Mouse (Mus musculus) heart, embryonic 14.5 days (tissue): Measurements from ENCODE around the gene Slc9a3r1. TPM values are rescaled to one million over a fixed set of nuclear protein-coding genes. Genes with fewer than 3 reads are reported as not detected.

Experiments
- ATAC-seq: fragments of 200-750 bp; cut with Nextera tagmentation; 2 replicates; pipeline ENCODE4 v1.8.0; 2017; ENCODE audit warnings: low read depth, moderate TSS enrichment; ENCODE audit not compliant: insufficient number of reproducible peaks, insufficient read depth, low FRiP score
- H3K27ac ChIP-seq, 2 experiments: fragments of 200-500 bp in 1 of 2; fragments of 300-500 bp in 1 of 2; sonication (generic) in 1 of 2; replicated peaks in 1 of 2; 2 replicates each; pipeline ENCODE4 v1.5.1; 2012 to 2014; ENCODE audit warnings: low read depth in 2 of 2, low read length in 2 of 2, control low read depth in 1 of 2, mild to moderate bottlenecking in 1 of 2, mixed read lengths in 1 of 2; ENCODE audit not compliant: control insufficient read depth in 1 of 2, insufficient read depth in 1 of 2
- H3K27me3 ChIP-seq: fragments of 300-500 bp; sonication (generic); 2 replicates; pipeline ENCODE4 v1.6.1; 2014; ENCODE audit warnings: mild to moderate bottlenecking, low read length, control low read depth; ENCODE audit not compliant: control insufficient read depth, insufficient read depth
- H3K36me3 ChIP-seq: fragments of 300-500 bp; sonication (generic); 2 replicates; pipeline ENCODE4 v1.6.1; 2014; ENCODE audit warnings: mild to moderate bottlenecking, control low read depth, low read length, mixed read lengths; ENCODE audit not compliant: control insufficient read depth, insufficient read depth
- H3K4me1 ChIP-seq, 2 experiments: fragments of 200-500 bp in 1 of 2; fragments of 300-500 bp in 1 of 2; sonication (generic) in 1 of 2; 2 replicates each; pipeline ENCODE4 v1.6.1; 2012 to 2014; ENCODE audit warnings: low read length in 2 of 2, control low read depth in 1 of 2, mixed read lengths in 1 of 2; ENCODE audit not compliant: control insufficient read depth in 2 of 2, insufficient read depth in 2 of 2
- H3K4me2 ChIP-seq: fragments of 300-500 bp; sonication (generic); 2 replicates; pipeline ENCODE4 v1.6.1; 2014; ENCODE audit warnings: mild to moderate bottlenecking, low read length
- H3K4me3 ChIP-seq, 2 experiments: fragments of 200-500 bp in 1 of 2; fragments of 300-500 bp in 1 of 2; sonication (generic) in 1 of 2; 2 replicates each; pipeline ENCODE4 v1.5.1; 2012 to 2014; ENCODE audit warnings: low read length in 2 of 2, mild to moderate bottlenecking in 2 of 2, control low read depth in 1 of 2, low read depth in 1 of 2, moderate library complexity in 1 of 2; ENCODE audit not compliant: control insufficient read depth in 1 of 2, insufficient read depth in 1 of 2
- H3K9ac ChIP-seq: fragments of 300-500 bp; sonication (generic); 2 replicates; pipeline ENCODE4 v1.6.1; 2014; ENCODE audit warnings: mild to moderate bottlenecking, low read length
- H3K9me3 ChIP-seq: fragments of 300-500 bp; sonication (generic); 2 replicates; pipeline ENCODE4 v1.6.1; 2016; ENCODE audit warnings: low read length, control low read depth; ENCODE audit not compliant: control insufficient read depth
- WGBS: fragments of 180-500 bp; shearing (Covaris S2); extraction: QIAGEN DNeasy Blood & Tissue Kit; methylation state at CpG from one replicate; pipeline ENCODE4 v1.1.7; 2014; 5-methylcytosine and 5-hydroxymethylcytosine counted together
- polyA plus RNA-seq: library from polyadenylated mRNA; unstranded; fragments of >200 nt; fragmentation: Nextera tagmentation; extraction: Ambion mirVana; gene quantifications from 2 replicates; pipeline ENCODE4 v1.2.1, GENCODE M21; 2014

The Slc9a3r1 gene
- polyA plus RNA-seq, 1 experiment from 2014 or later, result 21.9 TPM

DNA sequence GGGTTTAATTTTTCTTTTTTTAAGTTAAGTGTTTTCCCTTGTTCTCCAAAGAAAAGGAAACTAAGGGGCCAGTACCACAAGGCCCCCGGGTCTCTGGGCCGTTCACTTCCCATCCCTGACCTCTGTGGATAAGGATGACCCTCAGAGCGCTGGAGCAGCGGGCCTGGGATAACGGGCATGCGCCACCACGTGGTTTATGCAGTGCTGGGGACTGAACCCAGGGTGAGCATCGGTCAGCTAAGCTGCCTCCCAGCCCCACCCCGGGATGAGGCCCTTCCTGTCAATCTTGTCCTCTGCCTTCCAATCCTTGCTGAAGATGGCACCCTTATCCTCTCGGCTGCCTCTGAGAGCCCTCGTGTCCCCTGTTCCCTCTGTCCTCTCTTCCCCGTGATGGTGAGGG, 64.5 kb downstream of the Slc9a3r1 start:
- no peak overlapping the region for H3K9ac ChIP-seq
- 31% methylated on average over 12 of the region's 12 CpGs for WGBS
- H3K4me2 ChIP-seq, result no peak overlapping the region
- no peaks in the 10 kb centered on the region for H3K9me3 ChIP-seq
- no peak for ATAC-seq
- H3K27me3 ChIP-seq, result 0 out of 2 replicates have a peak, but pooled peaks cover 2% of the 10 kb centered on the region
- H3K27ac ChIP-seq, result no peak overlapping the region
- no peaks in the 10 kb centered on the region for H3K36me3 ChIP-seq
- H3K4me1 ChIP-seq, result peaks cover 61 to 73% of the 10 kb centered on the region in 2 experiments
- H3K4me3 ChIP-seq, result no peak overlapping the region

DNA sequence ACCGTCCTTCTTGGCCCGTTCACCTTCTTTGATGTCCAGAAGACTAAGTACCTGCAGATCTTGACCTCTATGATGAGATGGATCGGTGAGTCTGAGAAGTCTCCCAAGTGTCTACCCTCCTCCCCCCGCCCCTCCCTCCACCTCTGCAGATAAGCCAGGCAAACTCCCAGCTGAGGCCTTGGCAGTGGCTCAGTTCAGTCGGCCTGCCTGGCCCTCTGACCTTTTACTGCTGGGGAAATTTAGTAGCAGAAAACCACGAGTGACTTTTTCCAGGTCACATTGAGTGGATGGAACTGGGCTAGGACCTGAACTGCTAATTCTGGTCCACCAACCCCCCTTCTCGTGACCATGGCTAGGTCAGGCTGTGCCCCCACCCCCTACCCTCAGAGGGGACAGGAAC, 65.3 kb downstream of the Slc9a3r1 start:
- Histone ChIP-seq H3K4me2 (no peak overlapping the region), H3K9ac (no peak overlapping the region), H3K27ac (no peak overlapping the region), H3K27me3 (0 out of 2 replicates have a peak, but pooled peaks cover 2% of the 10 kb centered on the region), H3K9me3 (no peaks in the 10 kb centered on the region), H3K4me1 (peaks cover 53 to 65% of the 10 kb centered on the region in 2 experiments), H3K4me3 (no peak overlapping the region), H3K36me3 (no peaks in the 10 kb centered on the region)
- ATAC-seq, result no peak
- 51% methylated on average over 7 of the region's 7 CpGs for WGBS

DNA sequence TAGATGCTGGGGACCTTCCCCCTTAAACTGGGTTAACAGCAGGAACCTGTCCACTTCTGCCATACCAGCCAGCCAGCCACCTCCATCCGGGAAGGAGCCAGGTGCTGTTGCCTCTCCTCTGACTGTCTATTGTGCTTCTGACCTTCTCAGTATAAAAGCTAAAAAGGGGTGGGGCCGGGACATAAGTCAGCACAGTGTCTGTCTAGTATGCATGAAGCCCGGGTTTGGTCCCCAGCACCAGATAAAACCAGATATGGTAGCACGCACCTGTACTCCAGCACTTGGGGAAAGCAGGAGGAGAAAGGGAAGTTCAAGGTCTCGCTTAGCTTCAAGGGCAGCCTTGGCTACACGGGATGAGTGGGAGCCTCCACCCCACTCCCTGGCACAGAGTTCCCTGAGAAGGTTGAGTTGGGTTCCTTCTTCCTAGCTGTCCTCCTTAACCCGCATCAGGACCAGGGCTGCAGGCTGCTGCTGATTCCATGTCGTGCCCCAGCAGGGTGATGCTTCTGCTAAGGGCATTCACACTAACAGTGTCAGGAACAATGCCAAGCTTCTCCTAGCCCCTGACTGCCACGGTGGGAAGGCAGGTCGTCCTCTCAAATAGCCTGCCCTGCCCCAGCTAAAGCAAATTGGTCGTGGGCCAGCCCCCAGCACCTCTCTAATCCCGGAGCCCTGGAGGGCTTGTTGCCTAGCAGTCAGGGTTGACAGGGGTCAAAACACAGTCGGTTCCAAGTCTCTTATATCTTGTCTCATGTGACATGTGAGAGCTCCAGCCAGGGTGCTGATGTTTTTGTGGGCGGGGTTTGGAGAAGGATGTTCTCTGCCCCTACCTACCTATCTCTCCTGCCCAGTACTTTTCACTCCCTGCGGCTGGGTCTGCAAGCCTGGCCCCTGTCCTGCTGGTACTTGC, 66.1 kb downstream of the Slc9a3r1 start:
- Histone ChIP-seq H3K4me3 (no peak overlapping the region), H3K9ac (no peak overlapping the region), H3K4me2 (no peak overlapping the region), H3K9me3 (no peaks in the 10 kb centered on the region), H3K27ac (0 out of 4 replicates have a peak overlapping the region, but pooled peaks of 1 of the 2 experiments have one; percentile 8), H3K36me3 (no peaks in the 10 kb centered on the region), H3K27me3 (0 out of 2 replicates have a peak, but pooled peaks cover 2% of the 10 kb centered on the region), H3K4me1 (peaks cover 46 to 57% of the 10 kb centered on the region in 2 experiments)
- 43% methylated on average over 15 of the region's 15 CpGs for WGBS
- ATAC-seq, result peak; percentile 10; the same call in 1 of the 2 replicates

Other genes with a start within 250 kb of the Slc9a3r1 start
- gene Cd300lb, start 229.0 kb upstream of the Slc9a3r1 start, polyA plus RNA-seq, result 0.39 and 0.54 TPM in 2 replicates
- gene Cd300c, start 194.2 kb upstream of the Slc9a3r1 start, polyA plus RNA-seq, result not detected in 2 replicates
- 0.36 and 0.46 TPM in 2 replicates for gene Cd300ld, start 173.4 kb upstream of the Slc9a3r1 start, polyA plus RNA-seq
- 4.1 and 4.2 TPM in 2 replicates for gene Cd300c2, start 161.5 kb upstream of the Slc9a3r1 start, polyA plus RNA-seq
- not detected in 2 replicates for gene Cd300ld2, start 147.1 kb upstream of the Slc9a3r1 start, polyA plus RNA-seq
- gene Cd300ld4, start 136.3 kb upstream of the Slc9a3r1 start, polyA plus RNA-seq, result not detected in 2 replicates
- not detected in 2 replicates for gene Cd300ld5, start 125.6 kb upstream of the Slc9a3r1 start, polyA plus RNA-seq
- gene Cd300ld3, start 114.9 kb upstream of the Slc9a3r1 start, polyA plus RNA-seq, result not detected in 2 replicates
- 0.09 TPM in 1 of 2 replicates, not detected in the other for gene Cd300e, start 101.2 kb upstream of the Slc9a3r1 start, polyA plus RNA-seq
- 0.78 and 0.89 TPM in 2 replicates for gene Rab37, start 71.9 kb upstream of the Slc9a3r1 start, polyA plus RNA-seq
- gene Cd300lf, start 29.3 kb upstream of the Slc9a3r1 start, polyA plus RNA-seq, result 0.22 and 0.61 TPM in 2 replicates
- 6.5 and 8.4 TPM in 2 replicates for gene Tmem104, start 24.1 kb downstream of the Slc9a3r1 start, polyA plus RNA-seq
- 16.5 and 16.6 TPM in 2 replicates for gene Nat9, start 24.5 kb downstream of the Slc9a3r1 start, polyA plus RNA-seq
- gene Grin2c, start 103.9 kb downstream of the Slc9a3r1 start, polyA plus RNA-seq, result 0.15 TPM in 1 of 2 replicates, not detected in the other
- 9.3 and 9.4 TPM in 2 replicates for gene Fdxr, start 113.7 kb downstream of the Slc9a3r1 start, polyA plus RNA-seq
- gene Fads6, start 134.3 kb downstream of the Slc9a3r1 start, polyA plus RNA-seq, result 0.94 and 1.2 TPM in 2 replicates
- gene Otop2, start 143.8 kb downstream of the Slc9a3r1 start, polyA plus RNA-seq, result not detected in 2 replicates
- 0.05 TPM in 1 of 2 replicates, not detected in the other for gene Ush1g, start 158.7 kb downstream of the Slc9a3r1 start, polyA plus RNA-seq
- gene Otop3, start 171.4 kb downstream of the Slc9a3r1 start, polyA plus RNA-seq, result not detected in 2 replicates
- 7.4 and 7.8 TPM in 2 replicates for gene Hid1, start 204.4 kb downstream of the Slc9a3r1 start, polyA plus RNA-seq
- 10.3 and 10.5 TPM in 2 replicates for gene Cdr2l, start 218.6 kb downstream of the Slc9a3r1 start, polyA plus RNA-seq
- gene Mrpl58, start 240.4 kb downstream of the Slc9a3r1 start, polyA plus RNA-seq, result 191 and 195 TPM in 2 replicates